Mouse (Mus musculus) hindbrain, embryonic 10.5 days (tissue): Measurements from ENCODE around the gene Zdhhc22. TPM values are rescaled to one million over a fixed set of nuclear protein-coding genes. Genes with fewer than 3 reads are reported as not detected.

Experiments
- DNase-seq: peaks from one replicate; pipeline ENCODE4 v3.0.0-alpha.2; 2017; ENCODE audit warnings: low spot score
- H3K27ac ChIP-seq: fragments of 300-500 bp; sonication (generic); 2 replicates; pipeline ENCODE4 v1.5.1; 2016; ENCODE audit warnings: mild to moderate bottlenecking, moderate library complexity
- H3K27me3 ChIP-seq: fragments of 300-500 bp; sonication (generic); 2 replicates; pipeline ENCODE4 v1.6.1; 2016; ENCODE audit warnings: mild to moderate bottlenecking; ENCODE audit not compliant: poor library complexity, insufficient read depth, severe bottlenecking
- H3K36me3 ChIP-seq: fragments of 300-500 bp; sonication (generic); 2 replicates; pipeline ENCODE4 v1.6.1; 2016; ENCODE audit warnings: mild to moderate bottlenecking, moderate library complexity
- H3K4me1 ChIP-seq: fragments of 300-500 bp; sonication (generic); replicated peaks from 2 replicates; pipeline ENCODE4 v1.6.1; 2016; ENCODE audit warnings: mild to moderate bottlenecking
- H3K4me3 ChIP-seq: fragments of 300-500 bp; sonication (generic); 2 replicates; pipeline ENCODE4 v1.5.1; 2016; ENCODE audit warnings: mild to moderate bottlenecking, moderate library complexity
- H3K9me3 ChIP-seq: fragments of 300-500 bp; sonication (generic); 2 replicates; pipeline ENCODE4 v1.6.1; 2016; ENCODE audit warnings: mild to moderate bottlenecking, moderate library complexity
- WGBS: fragments of 180-500 bp; shearing (Covaris S2); methylation state at CpG from one replicate; pipeline ENCODE4 v1.1.7; 2016; 5-methylcytosine and 5-hydroxymethylcytosine counted together
- polyA plus RNA-seq: library from polyadenylated mRNA; unstranded; fragments of >200 nt; fragmentation: Nextera tagmentation; extraction: Ambion mirVana; gene quantifications from 2 replicates; pipeline ENCODE4 v1.2.1, GENCODE M21; 2016

Zdhhc22 gene
- polyA plus RNA-seq, 1 experiment from 2014 or later, result 0.75 TPM

DNA sequence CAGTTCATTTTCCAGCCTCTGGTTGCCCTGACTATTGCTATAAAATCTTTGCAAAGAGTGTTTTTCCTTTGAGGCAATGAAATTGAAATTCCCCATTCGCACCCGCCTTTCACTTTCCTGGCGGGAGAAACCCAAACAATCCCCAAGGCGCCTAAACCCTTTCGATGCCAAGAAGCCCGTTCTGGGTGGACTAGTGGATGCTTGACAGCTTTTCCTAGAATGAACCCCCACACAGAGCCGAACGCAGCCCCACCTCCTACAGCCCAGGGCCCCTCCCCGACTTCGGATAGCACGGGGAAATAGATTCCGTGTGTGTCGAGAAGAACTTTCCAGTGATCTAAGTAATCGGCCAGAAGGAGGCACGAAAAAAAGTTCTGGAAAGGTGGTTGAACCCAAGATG lies 852 bp downstream of the Zdhhc22 start:
- no peak for DNase-seq
- peaks cover 85% of the 10 kb centered on the region for H3K27me3 ChIP-seq

DNA sequence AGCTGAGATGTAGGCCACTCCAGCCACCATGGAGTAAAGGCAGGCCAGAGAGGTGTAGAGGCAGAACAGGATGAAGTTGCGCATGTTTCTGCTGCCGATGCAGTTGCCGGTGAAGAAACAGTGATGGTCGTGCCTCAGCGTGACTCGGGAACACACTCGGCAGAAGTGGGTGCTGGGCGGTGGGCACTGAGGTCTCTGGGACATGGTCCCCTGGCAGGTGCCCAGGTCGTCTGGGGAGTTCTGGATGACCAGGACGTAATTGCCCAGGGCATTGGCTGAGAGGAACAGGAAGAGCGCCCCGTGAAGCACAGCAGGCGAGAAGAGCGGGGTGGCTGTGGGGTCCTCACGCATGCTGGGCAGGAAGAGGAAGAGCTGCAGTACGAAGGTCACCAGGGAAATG lies 2.0 kb downstream of the Zdhhc22 start:
- Histone ChIP-seq H3K27ac (no peak overlapping the region), H3K27me3 (peaks cover 96% of the 10 kb centered on the region), H3K4me1 (peaks cover 41% of the 10 kb centered on the region), H3K36me3 (no peaks in the 10 kb centered on the region), H3K4me3 (no peak overlapping the region), H3K9me3 (no peaks in the 10 kb centered on the region)
- 52% methylated on average over 16 of the region's 16 CpGs for WGBS
- no peak for DNase-seq

More for the DNA sequence above, 852 bp downstream of the Zdhhc22 start:
- H3K9me3 ChIP-seq, result no peaks in the 10 kb centered on the region
- H3K36me3 ChIP-seq, result no peaks in the 10 kb centered on the region
- peak overlapping the region; percentile 57 for H3K4me3 ChIP-seq
- H3K4me1 ChIP-seq, result peaks cover 31% of the 10 kb centered on the region
- 8% methylated on average over 15 of the region's 15 CpGs for WGBS
- H3K27ac ChIP-seq, result no peak overlapping the region

DNA sequence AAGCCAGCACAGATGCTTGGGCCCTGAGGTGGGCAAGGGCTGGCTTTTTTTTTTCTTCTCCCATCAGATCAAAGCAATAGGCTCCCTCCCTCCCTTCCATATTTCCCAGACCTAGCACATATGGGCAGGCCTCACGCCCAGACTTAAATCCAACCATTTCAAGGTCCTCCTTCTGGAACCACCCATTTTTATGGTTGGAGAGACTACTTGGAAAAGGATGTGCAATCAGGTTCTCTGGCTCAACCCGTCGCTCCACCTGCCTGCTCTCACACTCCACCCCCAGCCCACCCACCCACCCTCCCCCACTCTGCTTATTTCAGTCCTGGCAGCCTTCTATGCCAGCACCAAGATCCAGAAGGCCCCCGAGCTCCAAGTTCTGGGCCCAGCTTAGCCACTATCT lies 3.7 kb downstream of the Zdhhc22 start:
- peaks cover 100% of the 10 kb centered on the region for H3K27me3 ChIP-seq

DNA sequence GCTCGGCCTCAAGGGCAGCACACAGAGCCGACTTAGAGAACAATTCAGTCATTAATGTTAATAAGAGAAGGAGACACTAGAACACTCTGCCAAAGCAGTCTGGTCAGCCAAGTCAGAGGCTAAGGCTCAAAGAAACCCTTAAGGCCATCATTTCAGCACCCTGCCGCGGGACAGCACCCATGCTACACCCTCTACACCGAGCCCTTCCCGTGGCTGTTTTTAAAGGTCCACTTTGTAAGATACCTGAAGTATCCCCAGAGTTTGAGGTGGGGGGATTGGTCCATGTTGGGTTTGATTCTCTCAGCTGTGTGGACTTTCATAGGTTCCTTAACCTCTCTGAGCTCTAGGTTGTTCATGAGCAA lies 6.1 kb downstream of the Zdhhc22 start:
- Histone ChIP-seq H3K9me3 (no peaks in the 10 kb centered on the region), H3K4me3 (no peak overlapping the region; the same call in 1 of the 2 replicates), H3K27ac (no peak overlapping the region), H3K27me3 (peaks cover 97% of the 10 kb centered on the region), H3K36me3 (no peaks in the 10 kb centered on the region), H3K4me1 (peaks cover 15% of the 10 kb centered on the region)
- WGBS, result 7% methylated on average over 6 of the region's 6 CpGs
- DNase-seq, result peak; percentile 57

More for the DNA sequence above, 3.7 kb downstream of the Zdhhc22 start:
- Histone ChIP-seq H3K27ac (no peak overlapping the region), H3K36me3 (no peaks in the 10 kb centered on the region), H3K9me3 (no peaks in the 10 kb centered on the region), H3K4me1 (peaks cover 31% of the 10 kb centered on the region), H3K4me3 (no peak overlapping the region)
- no peak for DNase-seq
- 82% methylated on average over 4 of the region's 4 CpGs for WGBS

DNA sequence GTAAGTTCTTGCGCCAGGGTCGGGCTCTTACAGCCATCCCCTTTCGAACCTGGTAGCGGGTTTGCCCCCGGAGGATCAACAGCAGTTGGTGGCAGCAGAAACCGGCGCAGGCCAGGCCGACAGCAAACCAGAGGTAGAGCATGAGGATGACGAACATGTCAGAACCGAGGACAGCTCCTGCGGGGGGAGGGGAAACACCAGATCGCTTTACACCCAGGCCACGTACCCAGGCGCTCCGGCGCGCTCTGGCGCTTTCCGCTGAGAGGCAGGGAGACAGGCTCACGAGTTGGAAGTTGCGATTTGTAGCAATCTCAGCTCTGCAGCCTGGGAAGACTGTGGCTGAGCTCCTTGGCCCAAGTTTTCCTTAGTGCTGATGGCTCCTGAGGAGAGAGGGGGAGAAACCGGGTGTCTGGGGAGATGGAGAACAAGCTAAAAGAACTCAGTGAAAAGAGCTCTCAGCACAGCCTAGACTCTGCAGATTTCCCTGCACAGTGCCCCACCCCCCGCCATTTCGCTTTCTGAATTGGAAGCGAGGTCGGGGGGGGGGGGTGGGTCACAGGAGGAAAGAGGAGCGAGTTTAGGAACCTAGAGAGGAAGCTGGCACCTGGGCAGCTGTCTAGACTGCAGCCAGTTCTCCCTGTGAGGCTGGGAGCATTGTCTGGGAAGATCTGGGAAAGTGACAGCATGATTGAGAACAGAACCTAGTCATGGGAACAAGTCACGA lies 6.6 kb downstream of the Zdhhc22 start:
- Histone ChIP-seq H3K27me3 (peaks cover 97% of the 10 kb centered on the region), H3K9me3 (no peaks in the 10 kb centered on the region), H3K4me3 (peak overlapping the region; percentile 38), H3K27ac (peak overlapping the region; percentile 42; the same call in 1 of the 2 replicates), H3K36me3 (no peaks in the 10 kb centered on the region), H3K4me1 (peaks cover 13% of the 10 kb centered on the region)
- DNase-seq, result peak; percentile 78
- 3% methylated on average over 28 of the region's 28 CpGs for WGBS

DNA sequence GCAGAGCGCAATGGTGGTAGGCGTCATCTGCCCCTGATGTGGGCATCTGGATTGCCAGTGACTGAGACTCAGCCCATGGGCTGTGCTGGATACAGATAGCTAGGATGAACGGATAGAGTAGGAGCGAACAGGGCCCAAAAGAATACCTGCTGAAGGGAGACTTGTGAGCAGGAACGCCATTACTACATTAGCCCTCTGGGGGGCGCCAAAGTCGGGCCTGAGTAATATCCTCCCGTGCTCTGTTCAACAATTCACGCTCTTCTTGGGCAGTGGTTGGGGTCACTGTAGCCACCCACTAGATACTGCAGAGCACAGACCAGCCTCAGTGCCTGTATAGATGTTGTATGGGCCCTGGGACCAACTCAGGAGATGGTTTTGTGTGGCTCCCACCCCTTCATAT lies 9.1 kb downstream of the Zdhhc22 start:
- H3K27me3 ChIP-seq, result peaks cover 95% of the 10 kb centered on the region
- DNase-seq, result no peak
- H3K27ac ChIP-seq, result no peak overlapping the region
- WGBS, result 29% methylated on average over 9 of the region's 9 CpGs
- H3K4me3 ChIP-seq, result no peak overlapping the region
- no peaks in the 10 kb centered on the region for H3K9me3 ChIP-seq
- H3K36me3 ChIP-seq, result no peaks in the 10 kb centered on the region
- peaks cover 21% of the 10 kb centered on the region for H3K4me1 ChIP-seq

DNA sequence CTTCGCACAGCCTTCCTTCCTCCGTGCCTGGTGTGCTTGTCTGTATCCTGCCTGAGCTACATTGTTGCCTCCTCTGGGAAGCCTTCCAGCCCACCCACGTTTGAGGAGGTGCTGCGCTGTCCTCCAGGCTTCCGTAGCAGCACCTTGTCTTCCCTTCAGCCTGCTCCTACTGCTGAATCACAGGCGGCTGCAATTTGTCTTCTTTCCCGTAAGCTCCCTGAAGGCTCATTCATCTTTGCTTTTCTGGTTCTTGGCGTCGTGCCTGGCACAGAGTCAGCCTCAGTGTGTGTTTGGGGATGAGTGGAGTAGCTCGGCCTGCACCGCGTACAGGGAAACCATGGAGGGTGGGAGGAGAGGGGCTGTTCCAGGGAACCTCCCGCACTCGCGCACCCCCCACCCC lies 12.4 kb downstream of the Zdhhc22 start:
- Histone ChIP-seq H3K9me3 (no peaks in the 10 kb centered on the region), H3K36me3 (no peaks in the 10 kb centered on the region), H3K4me1 (peaks cover 28% of the 10 kb centered on the region), H3K27ac (no peak overlapping the region), H3K4me3 (no peak overlapping the region), H3K27me3 (peaks cover 84% of the 10 kb centered on the region)
- 28% methylated on average over 15 of the region's 15 CpGs for WGBS
- DNase-seq, result no peak

DNA sequence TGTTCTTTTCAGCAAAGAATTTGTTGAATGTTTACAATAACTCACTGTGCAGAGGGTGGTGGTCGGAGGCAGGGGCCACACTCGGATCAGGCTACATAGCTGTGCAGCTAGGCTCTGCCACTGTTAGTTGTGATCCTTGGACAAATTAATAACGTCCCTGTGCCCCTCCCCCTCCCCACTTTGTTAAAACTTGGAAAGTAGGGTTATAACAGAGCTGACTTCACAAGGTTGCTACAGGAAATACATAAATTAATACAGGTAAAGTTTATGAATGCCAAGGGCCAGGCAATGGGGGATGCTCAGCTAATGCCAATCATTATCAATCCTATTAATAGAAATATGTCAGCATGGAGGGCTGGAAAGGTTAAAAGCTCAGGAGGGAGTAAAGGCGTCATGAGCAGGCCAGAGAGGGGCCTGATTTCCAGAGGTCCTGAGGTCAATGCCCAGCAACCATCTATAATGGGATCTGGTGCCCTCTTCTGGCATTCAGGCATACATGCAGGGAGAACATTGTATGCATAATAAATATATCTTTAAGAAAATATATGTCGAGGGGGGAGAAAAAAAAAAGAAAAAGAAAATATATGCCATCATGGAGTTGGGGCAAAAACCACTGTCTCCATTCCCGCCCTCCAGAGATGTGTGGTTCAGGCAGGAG lies 13.6 kb downstream of the Zdhhc22 start:
- Histone ChIP-seq H3K36me3 (no peaks in the 10 kb centered on the region), H3K9me3 (no peaks in the 10 kb centered on the region), H3K27ac (no peak overlapping the region), H3K4me1 (peaks cover 28% of the 10 kb centered on the region), H3K4me3 (no peak overlapping the region), H3K27me3 (peaks cover 72% of the 10 kb centered on the region)
- no peak for DNase-seq
- 61% methylated on average over 6 of the region's 6 CpGs for WGBS

DNA sequence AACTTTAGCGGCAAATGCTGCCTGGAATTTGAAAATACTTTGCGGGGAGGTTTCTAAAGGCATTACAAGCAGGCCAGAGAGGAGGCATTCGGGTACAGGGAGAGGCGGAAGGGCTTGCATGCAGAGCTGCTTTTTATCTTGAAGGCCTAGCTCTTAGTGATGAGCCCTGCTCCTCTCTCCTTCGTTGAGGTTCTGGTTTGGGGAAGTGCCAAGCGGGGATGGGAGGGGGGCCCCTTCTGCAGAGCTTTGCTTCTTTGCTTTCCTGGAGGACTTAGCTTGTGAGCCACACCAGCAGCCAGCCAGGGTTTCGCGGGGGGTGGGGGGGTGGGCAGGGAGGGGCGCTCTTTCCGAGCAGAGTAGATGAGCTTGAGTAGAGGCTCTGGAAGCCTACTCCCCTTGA lies 14.5 kb downstream of the Zdhhc22 start:
- no peaks in the 10 kb centered on the region for H3K9me3 ChIP-seq
- no peak for DNase-seq
- H3K4me1 ChIP-seq, result peaks cover 28% of the 10 kb centered on the region
- H3K36me3 ChIP-seq, result no peaks in the 10 kb centered on the region
- no peak overlapping the region for H3K4me3 ChIP-seq
- peaks cover 64% of the 10 kb centered on the region for H3K27me3 ChIP-seq
- WGBS, result 56% methylated on average over 10 of the region's 10 CpGs
- no peak overlapping the region for H3K27ac ChIP-seq

DNA sequence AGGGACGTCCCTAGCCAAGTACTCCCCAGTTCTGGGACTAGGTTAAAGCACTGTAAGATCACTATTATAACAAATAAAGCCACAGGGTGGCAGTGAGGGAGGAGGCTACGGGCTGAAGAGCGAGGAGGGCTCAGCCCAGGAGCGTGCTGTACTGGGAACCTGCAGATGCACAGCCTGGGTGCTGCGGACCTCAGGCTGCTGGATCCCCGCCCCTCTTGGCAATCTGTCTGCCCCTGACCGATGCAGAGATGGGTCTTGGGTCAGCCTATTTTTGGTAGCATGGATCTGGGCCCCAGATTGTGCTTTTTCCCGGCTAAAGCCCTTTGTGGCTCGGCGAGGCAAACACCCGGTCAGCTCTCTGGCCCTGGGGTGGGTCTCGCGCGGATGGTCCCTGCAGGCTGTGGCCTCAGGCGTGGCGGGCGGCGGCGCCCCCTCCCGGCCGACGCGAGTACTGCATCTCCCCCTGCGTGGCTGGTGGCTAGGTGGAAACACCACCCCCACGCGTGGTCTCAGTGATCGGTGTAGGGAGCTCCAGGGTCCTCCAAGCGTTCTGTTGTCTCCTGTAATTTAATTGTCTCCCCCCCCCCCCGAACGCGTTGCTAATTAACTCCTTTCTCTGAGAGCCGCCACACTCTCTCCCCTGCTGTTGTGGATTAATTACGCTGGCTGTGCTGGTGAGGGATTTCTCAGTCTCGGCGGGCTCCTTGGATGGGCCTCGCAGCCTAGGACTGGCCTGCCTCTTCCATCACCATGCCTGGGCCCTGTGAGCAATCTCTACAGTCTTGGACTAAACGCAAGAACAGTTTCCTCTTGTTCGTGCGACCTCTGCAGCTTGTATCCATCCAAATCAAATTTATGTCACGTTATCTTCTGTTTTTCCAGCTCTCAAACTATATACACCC lies 15.6 kb downstream of the Zdhhc22 start:
- Histone ChIP-seq H3K4me3 (peak overlapping the region; percentile 54), H3K27ac (peak overlapping the region; percentile 80), H3K4me1 (peaks cover 28% of the 10 kb centered on the region), H3K36me3 (no peaks in the 10 kb centered on the region), H3K27me3 (peaks cover 53% of the 10 kb centered on the region), H3K9me3 (no peaks in the 10 kb centered on the region)
- DNase-seq, result peak; percentile 81
- WGBS, result 7% methylated on average over 40 of the region's 40 CpGs

DNA sequence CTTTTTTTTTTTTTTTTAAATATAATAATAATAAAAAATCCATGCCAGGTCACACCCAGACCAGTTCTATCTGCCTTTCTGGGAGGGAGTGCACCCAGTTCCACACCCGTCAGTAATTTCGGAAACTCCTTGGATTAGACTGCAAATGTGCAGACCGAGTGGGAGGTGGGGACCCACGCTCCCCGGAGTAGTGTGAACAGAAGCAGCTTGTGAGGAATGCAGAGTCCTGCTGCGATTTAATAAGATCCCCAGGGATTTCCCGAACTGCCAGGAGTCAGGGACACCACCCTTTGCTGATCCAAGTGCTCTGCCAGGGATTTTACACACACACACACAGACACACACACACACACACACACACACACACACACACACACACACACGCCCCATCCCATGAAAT lies 16.5 kb downstream of the Zdhhc22 start:
- H3K27ac ChIP-seq, result no peak overlapping the region

DNA sequence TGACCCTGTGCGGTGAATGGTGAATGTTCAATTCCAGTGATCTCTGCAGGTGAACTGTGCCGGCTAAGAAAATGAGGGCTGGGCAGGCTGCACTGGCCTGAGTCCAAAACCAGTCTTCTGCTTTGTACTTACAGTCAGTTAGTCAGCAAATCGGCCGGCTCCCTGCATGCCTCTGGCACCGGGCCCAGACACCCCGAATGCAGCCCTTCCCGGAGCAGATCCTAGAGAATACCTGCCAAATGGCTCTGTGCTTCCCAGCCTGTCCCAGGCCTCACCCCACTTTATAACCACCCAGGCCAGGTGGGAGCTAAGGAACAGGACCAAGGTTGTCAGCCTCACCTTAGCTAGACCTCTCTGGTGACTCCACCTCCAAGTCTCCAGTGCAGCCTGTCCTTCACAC lies 17.0 kb downstream of the Zdhhc22 start:
- H3K27ac ChIP-seq, result no peak overlapping the region
- WGBS, result 71% methylated on average over 7 of the region's 7 CpGs
- no peaks in the 10 kb centered on the region for H3K9me3 ChIP-seq
- H3K4me3 ChIP-seq, result no peak overlapping the region
- H3K27me3 ChIP-seq, result peaks cover 42% of the 10 kb centered on the region
- DNase-seq, result no peak
- no peaks in the 10 kb centered on the region for H3K36me3 ChIP-seq
- peaks cover 31% of the 10 kb centered on the region for H3K4me1 ChIP-seq

More for the DNA sequence above, 16.5 kb downstream of the Zdhhc22 start:
- H3K9me3 ChIP-seq, result no peaks in the 10 kb centered on the region
- peaks cover 46% of the 10 kb centered on the region for H3K27me3 ChIP-seq
- H3K4me1 ChIP-seq, result peaks cover 34% of the 10 kb centered on the region
- DNase-seq, result no peak
- WGBS, result 40% methylated on average over 8 of the region's 8 CpGs
- no peak overlapping the region for H3K4me3 ChIP-seq
- H3K36me3 ChIP-seq, result no peaks in the 10 kb centered on the region

DNA sequence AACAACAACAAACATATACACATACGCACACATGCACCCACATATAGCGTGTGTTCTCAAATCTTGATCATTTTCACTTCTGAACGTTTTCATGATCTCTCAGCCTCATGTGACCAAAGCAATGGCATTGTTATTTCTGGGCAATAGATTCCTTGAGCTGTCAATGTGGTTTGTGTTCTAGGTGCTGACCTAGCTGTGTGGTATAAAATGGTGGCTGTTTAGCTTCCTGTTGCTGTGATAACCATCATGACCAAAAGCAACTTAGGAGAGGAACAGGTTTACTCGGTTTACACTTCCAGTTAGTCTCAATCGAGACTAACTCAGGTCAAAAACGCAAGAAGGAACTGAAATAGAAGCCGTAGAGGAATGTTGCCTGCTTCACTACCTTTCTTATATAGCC lies 19.1 kb downstream of the Zdhhc22 start:
- H3K27me3 ChIP-seq, result peaks cover 22% of the 10 kb centered on the region
- H3K4me1 ChIP-seq, result peaks cover 26% of the 10 kb centered on the region
- no peak for DNase-seq
- no peaks in the 10 kb centered on the region for H3K9me3 ChIP-seq
- WGBS, result 92% methylated on average over 7 of the region's 7 CpGs
- H3K36me3 ChIP-seq, result peaks cover 3% of the 10 kb centered on the region
- no peak overlapping the region for H3K27ac ChIP-seq
- H3K4me3 ChIP-seq, result no peak overlapping the region
